Mouse (Mus musculus) regulatory T cell (primary cell): ENCODE results near the gene Zfp87.

ENCODE experiments used
- in situ Hi-C: fragments of 300-600 bp; cut with MboI, MseI; formaldehyde crosslinking; loops from one replicate; pipeline ENCODE4 v1.15.1; 2025; ENCODE audit warnings: high pct_unique_total_duplicates

Gene Zfp87

DNA sequence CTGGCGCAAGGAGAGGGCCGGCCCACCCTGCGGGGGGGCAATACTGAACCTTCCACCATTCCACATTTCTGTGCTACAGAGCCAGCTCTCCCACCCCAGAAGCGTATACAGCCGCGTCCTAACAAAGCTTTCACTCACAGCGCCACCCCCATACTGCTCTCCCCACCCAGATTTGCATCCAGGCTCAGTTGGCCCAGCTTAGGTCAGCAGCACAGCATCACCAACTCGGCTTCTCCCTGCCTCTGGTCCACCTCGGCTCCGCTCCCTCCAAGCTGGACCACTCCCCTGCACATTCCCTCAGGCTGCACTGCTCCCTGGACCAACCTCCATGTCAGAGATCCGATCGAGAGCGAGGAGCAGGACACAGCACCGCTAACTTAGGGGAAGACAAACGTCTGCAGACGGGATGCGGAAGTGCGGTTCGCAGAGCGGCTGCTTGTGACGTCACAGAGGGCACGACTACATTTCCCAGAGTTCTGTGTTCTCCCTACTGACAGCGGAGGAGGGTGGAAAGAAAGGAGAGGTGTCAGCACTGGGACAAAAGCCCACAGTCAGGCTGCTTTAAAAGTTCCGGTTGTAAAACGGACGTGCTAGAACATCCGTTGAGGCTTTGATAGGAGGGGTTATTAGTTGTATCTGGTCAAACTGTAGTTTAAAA is at the start of gene Zfp87, which contains the start of gene Gm26965:
Zfp87 (minus strand) TSS at position 425 of the 658 bp plus-strand sequence.
Gm26965 (minus strand) TSS at position 399 of the 658 bp plus-strand sequence.
- in situ Hi-C loops, result no loop called here

DNA sequence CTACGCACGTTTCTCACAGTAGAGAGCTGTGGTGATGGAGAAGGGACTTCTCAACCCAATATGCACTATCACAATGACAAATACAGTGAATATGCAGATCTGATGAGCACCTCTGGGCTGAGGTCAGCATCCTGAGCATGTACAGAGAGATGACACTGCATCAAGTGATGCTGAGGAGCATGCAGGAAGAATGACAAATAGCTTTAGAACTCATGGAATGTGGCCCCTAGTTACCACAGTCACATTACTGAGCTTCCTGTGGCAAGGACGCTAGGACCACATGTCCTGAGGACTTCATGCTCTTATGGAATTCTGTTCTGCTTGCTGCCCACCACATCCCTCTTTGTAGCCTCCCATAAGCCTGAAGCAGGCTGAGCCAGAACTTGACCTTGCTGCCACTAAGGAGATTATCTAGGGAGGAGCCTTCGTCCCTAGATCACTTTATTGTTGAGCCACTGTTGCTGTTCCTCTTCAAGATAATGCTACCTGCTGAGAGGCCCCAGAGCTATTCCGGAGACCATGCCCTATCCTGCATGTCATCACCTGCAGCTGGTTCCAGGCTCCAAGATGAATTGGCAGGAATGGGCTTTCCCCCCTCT is 46.7 kb upstream of the Zfp87 start:
- in situ Hi-C loops, result no loop called here

- in situ Hi-C loops, result no loop called here
Measured at GRCm38 (mm10) chr13:67553730-67554129, 27.8 kb upstream of the Zfp87 start, which contains the start of gene Zfp748. Gene Zfp748 (minus strand): TSS chr13:67553830.

DNA sequence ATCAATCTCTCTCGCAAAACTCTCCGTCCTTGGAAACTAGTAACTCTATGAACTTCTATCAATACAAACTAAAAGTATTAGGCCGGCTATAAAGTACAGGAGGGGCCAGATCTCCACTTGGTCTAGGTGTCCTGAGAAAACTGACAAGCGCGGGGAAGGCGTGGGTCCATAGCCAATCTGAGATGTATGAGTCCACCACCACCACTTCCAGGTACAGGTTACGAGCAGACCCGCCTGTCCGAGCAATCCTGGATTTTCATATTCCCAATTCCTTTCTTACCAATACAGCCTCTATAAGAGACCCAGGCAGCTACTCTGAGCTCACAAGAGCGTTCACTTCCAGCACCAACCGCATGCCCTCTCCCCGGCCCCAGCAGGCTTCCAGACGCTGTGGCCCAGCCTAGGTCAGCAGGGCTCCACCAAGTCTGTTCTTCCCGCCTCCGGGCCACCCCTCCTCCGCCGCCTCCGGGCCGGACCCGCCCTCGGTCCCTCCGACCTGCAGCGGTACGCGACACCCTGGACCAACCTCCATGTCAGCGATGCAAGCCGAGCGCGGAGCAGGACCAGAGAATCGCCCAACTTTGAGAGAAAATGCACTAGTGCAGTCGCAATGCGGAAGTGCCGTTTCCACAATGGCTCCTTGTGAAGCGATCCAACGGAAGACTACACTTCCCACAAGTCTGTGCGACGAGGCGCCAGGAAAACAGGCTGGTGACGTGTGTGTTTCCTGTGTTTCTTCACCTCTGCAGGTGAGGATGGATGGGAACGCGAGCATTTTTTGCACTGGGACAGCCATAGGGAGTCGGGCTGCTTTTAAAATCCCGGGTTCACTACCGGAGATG is 26.7 kb upstream of the Zfp87 start:
- in situ Hi-C loops, result no loop called here

DNA sequence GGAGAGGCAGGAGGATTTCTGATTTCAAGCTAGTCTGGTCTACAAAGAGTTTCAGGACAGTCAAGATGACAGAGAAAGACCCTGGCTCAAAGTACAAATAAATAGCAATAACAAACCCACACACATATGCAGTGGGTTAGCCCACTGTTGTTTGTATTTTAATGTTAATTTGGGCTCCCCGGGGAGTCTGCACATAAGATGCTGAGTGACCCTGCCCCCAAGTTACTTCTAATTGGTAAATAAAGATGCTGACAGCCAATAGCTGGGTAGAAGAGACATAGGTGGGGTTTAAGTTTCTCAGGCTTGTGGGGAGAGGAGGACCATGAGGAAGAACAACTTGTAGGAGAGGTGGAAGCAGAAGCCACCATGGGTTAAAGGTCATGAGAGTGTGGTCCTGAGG is 20.0 kb upstream of the Zfp87 start:
- in situ Hi-C loops, result no loop called here

DNA sequence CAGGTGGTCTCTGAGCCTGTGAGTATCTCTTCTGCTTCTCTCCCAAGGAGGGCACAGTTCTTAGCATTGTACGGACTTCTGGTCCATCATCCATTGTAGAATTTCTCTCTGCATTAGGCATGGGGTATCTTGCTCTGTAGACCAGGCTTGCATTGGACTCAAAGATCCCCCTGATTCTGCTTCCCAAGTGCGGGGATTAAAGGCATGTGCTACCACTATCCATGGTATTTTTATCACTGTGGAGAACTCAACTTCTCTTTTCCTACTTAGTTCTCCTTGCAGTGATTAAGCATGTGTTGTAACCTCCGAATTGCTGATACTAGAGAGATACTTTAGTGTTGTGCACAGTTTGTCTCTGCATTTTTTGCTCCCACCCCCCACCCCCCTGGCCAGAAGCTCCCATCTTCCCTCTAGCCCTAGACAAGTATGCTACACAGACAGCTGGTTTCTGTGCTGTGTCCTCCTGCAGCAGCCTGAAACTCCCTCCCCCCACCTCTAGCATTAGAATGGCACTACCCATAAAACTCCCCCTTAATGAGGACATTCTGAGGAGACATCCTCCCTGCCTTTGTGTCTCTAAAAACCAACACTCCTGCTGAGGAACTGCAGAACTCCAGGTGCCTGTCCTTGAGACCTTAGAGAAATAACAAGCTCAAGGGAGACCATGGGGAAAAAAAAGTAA is 1.2 kb upstream of the Zfp87 start:
- in situ Hi-C loops, result no loop called here

DNA sequence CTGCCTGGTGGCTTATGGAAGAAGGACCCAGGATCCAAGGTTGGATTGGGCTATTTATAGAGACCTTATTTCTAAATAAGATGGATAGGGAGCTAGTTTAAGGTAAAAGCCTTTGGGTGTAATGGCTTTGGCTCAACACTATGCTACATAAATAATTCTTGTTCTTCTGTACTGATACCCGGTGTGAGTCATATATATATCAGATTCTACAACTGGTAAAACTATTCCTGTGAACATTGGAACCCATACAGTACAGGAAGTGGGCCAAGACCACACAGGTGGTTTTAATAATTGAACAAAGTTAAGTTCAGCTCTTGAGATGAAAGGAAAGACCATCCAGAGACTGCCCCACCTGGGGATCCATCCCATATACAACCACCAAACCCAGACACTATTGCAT is 25.1 kb downstream of the Zfp87 start:
- in situ Hi-C loops, result no loop called here

DNA sequence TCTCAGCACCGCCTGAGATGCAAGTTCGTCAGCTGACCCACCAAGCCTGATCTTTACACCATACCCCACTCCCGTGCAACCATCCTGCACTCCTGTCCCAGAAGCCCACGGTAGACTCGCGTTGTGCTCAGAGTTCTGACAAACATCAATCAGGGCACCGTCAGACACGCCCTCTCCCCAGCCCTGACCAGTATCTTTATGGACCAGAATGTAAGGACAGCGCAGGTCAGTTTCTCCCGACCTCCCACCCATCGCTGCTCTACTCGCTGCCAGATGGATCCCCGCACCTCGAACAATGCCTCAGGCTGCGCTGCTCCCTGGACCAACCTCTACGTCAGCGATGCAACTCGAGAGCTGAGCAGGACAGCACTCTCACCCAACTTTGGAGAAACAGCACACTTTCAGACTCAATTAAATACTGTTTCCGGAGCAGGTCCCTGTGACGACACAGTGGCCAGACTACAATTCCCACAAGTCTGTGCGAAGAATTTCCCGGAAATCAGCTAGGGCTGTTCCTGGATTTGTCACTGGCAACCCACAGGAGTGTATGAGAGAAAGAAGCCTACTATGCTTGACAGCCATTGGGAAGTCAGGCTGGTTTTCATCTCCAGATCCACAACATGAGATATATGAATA is 25.8 kb downstream of the Zfp87 start, which contains the start of gene Zfp58:
Zfp58 (minus strand) TSS at position 472 of the 636 bp plus-strand sequence.
- in situ Hi-C loops, result no loop called here

DNA sequence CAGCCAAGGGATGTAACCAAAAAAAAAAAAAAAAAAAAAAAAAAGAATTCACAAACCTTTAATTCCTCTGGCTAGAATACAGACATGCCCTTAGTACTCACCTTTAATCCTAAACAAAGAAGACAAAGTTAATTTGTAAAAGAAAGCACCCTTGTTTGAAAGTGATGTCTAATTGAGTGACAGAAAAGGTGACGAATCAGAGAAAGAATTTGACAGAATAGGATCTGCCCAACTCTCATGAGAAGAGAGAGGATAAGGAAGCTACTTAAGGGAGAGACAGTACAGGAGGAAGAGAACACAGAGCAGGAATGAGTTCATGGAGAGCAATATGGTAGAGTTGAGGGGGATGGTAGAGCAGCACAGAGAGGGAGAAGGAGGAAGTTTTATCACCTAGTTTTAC is 30.3 kb downstream of the Zfp87 start:
- in situ Hi-C loops, result no loop called here

DNA sequence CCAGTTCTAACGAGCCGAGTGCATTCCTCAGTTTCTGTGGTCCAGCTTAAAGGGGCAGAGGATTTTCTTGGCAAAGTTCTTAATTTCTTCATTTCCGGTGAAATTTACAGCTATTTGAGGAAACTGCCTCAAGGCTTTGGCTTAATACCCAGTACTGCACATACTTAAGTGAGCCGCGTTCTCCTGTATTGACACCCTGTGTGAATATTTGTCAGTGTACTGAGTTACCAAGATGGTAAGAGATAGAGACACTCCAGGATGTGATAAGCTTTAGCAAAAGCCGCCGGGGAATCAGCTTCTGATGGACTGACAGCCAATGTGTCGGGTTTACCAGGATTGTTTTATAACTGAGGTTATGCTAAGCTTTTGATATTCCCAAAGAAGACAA is 41.6 kb downstream of the Zfp87 start:
- in situ Hi-C loops, result no loop called here

DNA sequence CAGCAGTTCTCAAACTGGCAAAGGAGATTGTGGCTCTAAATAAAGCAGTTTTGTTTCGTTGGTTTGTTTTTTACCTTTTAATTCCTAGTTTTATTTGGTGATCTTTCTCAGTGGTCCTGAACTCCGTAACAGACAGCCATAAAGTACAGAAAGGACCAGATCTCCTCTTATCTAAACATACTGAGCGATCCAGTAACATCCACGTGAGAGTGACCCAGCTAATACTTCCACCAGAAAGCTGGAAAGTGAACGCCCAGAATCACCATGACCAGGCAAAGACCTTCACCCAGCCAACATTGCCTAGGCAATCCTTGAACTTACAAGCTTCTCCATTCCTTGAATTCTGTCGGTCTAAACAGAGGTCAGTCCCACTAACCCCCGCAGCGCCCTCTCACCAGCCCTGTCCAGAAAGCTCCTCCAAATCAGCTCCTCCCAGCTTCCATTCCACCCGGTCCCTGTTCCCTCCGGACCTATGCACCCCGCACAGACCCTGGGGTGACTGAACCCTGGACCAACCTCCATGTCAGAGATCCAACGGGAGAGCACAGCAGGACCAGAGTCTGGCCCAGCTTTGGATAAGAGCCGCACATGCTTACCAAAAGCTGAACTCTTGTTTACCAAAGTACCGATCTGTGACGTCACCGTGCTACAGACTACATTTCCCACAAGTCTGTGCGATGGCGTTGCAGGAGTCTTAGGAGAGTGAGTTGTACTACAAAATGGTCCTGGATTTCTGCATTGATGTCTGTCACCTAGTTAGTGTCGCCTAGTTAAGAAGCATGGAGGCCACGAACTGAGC is 42.2 kb downstream of the Zfp87 start, which contains the start of gene Zfp874b:
Zfp874b (minus strand) TSS at position 634 of the 799 bp plus-strand sequence.
- in situ Hi-C loops, result no loop called here

GRCm38 (mm10) chr13:67481528-67481927 is 44.4 kb downstream of the Zfp87 start:
- in situ Hi-C loops, result no loop called here

DNA sequence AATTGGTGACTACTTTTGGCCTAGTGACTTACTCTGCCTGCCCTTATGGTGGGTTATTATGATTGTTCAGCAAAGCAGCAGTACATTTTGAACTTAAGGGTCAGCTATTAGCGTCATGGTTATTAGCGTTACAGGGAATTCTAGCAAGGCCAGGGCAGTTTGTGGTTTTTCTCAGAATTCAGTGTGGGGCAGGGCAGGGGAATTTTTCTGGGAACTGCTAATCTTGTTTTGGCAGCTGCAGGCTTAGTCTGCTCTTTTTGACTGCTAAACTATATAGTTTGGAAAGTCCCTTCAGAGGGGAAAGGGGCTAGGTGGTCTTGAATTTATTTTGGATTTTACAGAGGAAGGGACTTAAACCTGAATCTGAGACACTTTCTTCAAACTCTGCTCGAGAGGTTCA is 56.7 kb downstream of the Zfp87 start:
- in situ Hi-C loops, result no loop called here
